Mouse (Mus musculus): ENCODE results near the gene H2al1g. TPM values are rescaled to one million over a fixed set of nuclear protein-coding genes. Genes with fewer than 3 reads are reported as not detected.
"Not testable (repeated sequence)": the region's sequence is repeated elsewhere in the genome, so short reads cannot be mapped to it uniquely, and the experiment has no call there.

The H2al1g gene
- total and polyA plus RNA-seq, 3 experiments = not detected

- Histone ChIP-seq H3K9me3 (replicated peaks) (no peaks in the 10 kb centered on the region), H3K4me3 (ENCODE audit: low read depth, low read length) (no peak overlapping the region), H3K36me3 (replicated peaks) (no peaks in the 10 kb centered on the region), H3K4me1 (ENCODE audit: insufficient read depth, low read depth, low read length) (no peaks in the 10 kb centered on the region), H3K27me3 (ENCODE audit: insufficient read depth, low read length) (no peaks in the 10 kb centered on the region)
- DNase-seq (ENCODE audit: low spot score) (no peak), ATAC-seq (ENCODE audit: extremely low read depth, insufficient number of reproducible peaks, low FRiP score, poor library complexity, severe bottlenecking) (no peak)
- TF ChIP-seq GATA2 (IDR thresholded peaks at IDR 0.05; ENCODE audit: borderline replicate concordance, low read depth, low read length) = no peak
- no peak for TF ChIP-seq TAL1 (conservative IDR thresholded peaks at IDR 0.05; ENCODE audit: low read depth, low read length)
- TF ChIP-seq GATA1 (IDR thresholded peaks at IDR 0.05; ENCODE audit: borderline replicate concordance, low read length) = no peak
- no peak for TF ChIP-seq POLR2AphosphoS5 (IDR thresholded peaks at IDR 0.05; ENCODE audit: insufficient replicate concordance, low read depth, low read length)
- no peak for TF ChIP-seq CTCF (IDR thresholded peaks at IDR 0.05; ENCODE audit: low read depth, low read length)
Observed at GRCm38 (mm10) chrX:11289244-11289643, 28.8 kb upstream of the H2al1g start.

GRCm38 (mm10) chrX:11298957-11299356, 19.1 kb upstream of the H2al1g start, which contains the start of gene H2al1a:
Gene H2al1a, plus strand, starts transcription at chrX:11299257.
- not testable (repeated sequence) for H3K36me3 ChIP-seq (replicated peaks); H3K4me3 ChIP-seq (ENCODE audit: low read depth, low read length); H3K9me3 ChIP-seq (replicated peaks); H3K4me1 ChIP-seq (ENCODE audit: insufficient read depth, low read depth, low read length); DNase-seq (ENCODE audit: low spot score); H3K27me3 ChIP-seq (ENCODE audit: insufficient read depth, low read length); ATAC-seq (ENCODE audit: extremely low read depth, insufficient number of reproducible peaks, low FRiP score, poor library complexity, severe bottlenecking)

- DNase-seq (ENCODE audit: low spot score); H3K36me3 ChIP-seq (replicated peaks); H3K4me1 ChIP-seq (ENCODE audit: insufficient read depth, low read depth, low read length); H3K4me3 ChIP-seq (ENCODE audit: low read depth, low read length); H3K9me3 ChIP-seq (replicated peaks); H3K27me3 ChIP-seq (ENCODE audit: insufficient read depth, low read length); ATAC-seq (ENCODE audit: extremely low read depth, insufficient number of reproducible peaks, low FRiP score, poor library complexity, severe bottlenecking): not testable (repeated sequence)
Observed at GRCm38 (mm10) chrX:11302132-11302531, 15.9 kb upstream of the H2al1g start, which contains the start of gene H2al1b. Gene H2al1b, plus strand, starts transcription at chrX:11302432.

- H3K4me1 ChIP-seq (ENCODE audit: insufficient read depth, low read depth, low read length); H3K27me3 ChIP-seq (ENCODE audit: insufficient read depth, low read length); ATAC-seq (ENCODE audit: extremely low read depth, insufficient number of reproducible peaks, low FRiP score, poor library complexity, severe bottlenecking); H3K4me3 ChIP-seq (ENCODE audit: low read depth, low read length); H3K36me3 ChIP-seq (replicated peaks); H3K9me3 ChIP-seq (replicated peaks); DNase-seq (ENCODE audit: low spot score): not testable (repeated sequence)
Observed at GRCm38 (mm10) chrX:11305355-11305754, 12.7 kb upstream of the H2al1g start, which contains the start of gene H2al1c. Gene H2al1c, plus strand, starts transcription at chrX:11305655.

- ATAC-seq (ENCODE audit: extremely low read depth, insufficient number of reproducible peaks, low FRiP score, poor library complexity, severe bottlenecking); DNase-seq (ENCODE audit: low spot score): not testable (repeated sequence)
Observed at GRCm38 (mm10) chrX:11308524-11308923, 9.5 kb upstream of the H2al1g start, which contains the start of gene H2al1d. Gene H2al1d, plus strand, starts transcription at chrX:11308824.

GRCm38 (mm10) chrX:11311634-11312033, 6.4 kb upstream of the H2al1g start, which contains the start of gene H2al1e:
Gene H2al1e, plus strand, starts transcription at chrX:11311934.
- not testable (repeated sequence) for H3K36me3 ChIP-seq (replicated peaks); H3K4me3 ChIP-seq (ENCODE audit: low read depth, low read length); H3K4me1 ChIP-seq (ENCODE audit: insufficient read depth, low read depth, low read length); H3K27me3 ChIP-seq (ENCODE audit: insufficient read depth, low read length); H3K9me3 ChIP-seq (replicated peaks); DNase-seq (ENCODE audit: low spot score); ATAC-seq (ENCODE audit: extremely low read depth, insufficient number of reproducible peaks, low FRiP score, poor library complexity, severe bottlenecking)

More at GRCm38 (mm10) chrX:11308524-11308923, 9.5 kb upstream of the H2al1g start, which contains the start of gene H2al1d:
- not testable (repeated sequence) for H3K27me3 ChIP-seq (ENCODE audit: insufficient read depth, low read length); H3K4me3 ChIP-seq (ENCODE audit: low read depth, low read length); H3K36me3 ChIP-seq (replicated peaks); H3K4me1 ChIP-seq (ENCODE audit: insufficient read depth, low read depth, low read length); H3K9me3 ChIP-seq (replicated peaks)

GRCm38 (mm10) chrX:11314858-11315257, 3.2 kb upstream of the H2al1g start, which contains the start of gene H2al1f:
Gene H2al1f, plus strand, starts transcription at chrX:11315158.
- H3K9me3 ChIP-seq (replicated peaks); DNase-seq (ENCODE audit: low spot score); ATAC-seq (ENCODE audit: extremely low read depth, insufficient number of reproducible peaks, low FRiP score, poor library complexity, severe bottlenecking); H3K4me3 ChIP-seq (ENCODE audit: low read depth, low read length); H3K27me3 ChIP-seq (ENCODE audit: insufficient read depth, low read length); H3K4me1 ChIP-seq (ENCODE audit: insufficient read depth, low read depth, low read length); H3K36me3 ChIP-seq (replicated peaks): not testable (repeated sequence)

GRCm38 (mm10) chrX:11321192-11321591, 3.1 kb downstream of the H2al1g start, which contains the start of gene H2al1h:
Gene H2al1h, plus strand, starts transcription at chrX:11321492.
- H3K4me3 ChIP-seq (ENCODE audit: low read depth, low read length); ATAC-seq (ENCODE audit: extremely low read depth, insufficient number of reproducible peaks, low FRiP score, poor library complexity, severe bottlenecking); H3K4me1 ChIP-seq (ENCODE audit: insufficient read depth, low read depth, low read length); H3K9me3 ChIP-seq (replicated peaks); DNase-seq (ENCODE audit: low spot score); H3K27me3 ChIP-seq (ENCODE audit: insufficient read depth, low read length); H3K36me3 ChIP-seq (replicated peaks): not testable (repeated sequence)

GRCm38 (mm10) chrX:11324359-11324758, 6.3 kb downstream of the H2al1g start, which contains the start of gene H2al1i:
Gene H2al1i, plus strand, starts transcription at chrX:11324659.
- not testable (repeated sequence) for ATAC-seq (ENCODE audit: extremely low read depth, insufficient number of reproducible peaks, low FRiP score, poor library complexity, severe bottlenecking); H3K4me3 ChIP-seq (ENCODE audit: low read depth, low read length); H3K9me3 ChIP-seq (replicated peaks); H3K36me3 ChIP-seq (replicated peaks); H3K27me3 ChIP-seq (ENCODE audit: insufficient read depth, low read length); H3K4me1 ChIP-seq (ENCODE audit: insufficient read depth, low read depth, low read length); DNase-seq (ENCODE audit: low spot score)

- not testable (repeated sequence) for H3K4me3 ChIP-seq (ENCODE audit: low read depth, low read length); H3K27me3 ChIP-seq (ENCODE audit: insufficient read depth, low read length); H3K4me1 ChIP-seq (ENCODE audit: insufficient read depth, low read depth, low read length); H3K36me3 ChIP-seq (replicated peaks); H3K9me3 ChIP-seq (replicated peaks); ATAC-seq (ENCODE audit: extremely low read depth, insufficient number of reproducible peaks, low FRiP score, poor library complexity, severe bottlenecking); DNase-seq (ENCODE audit: low spot score)
Observed at GRCm38 (mm10) chrX:11327522-11327921, 9.5 kb downstream of the H2al1g start, which contains the start of gene H2al1j. Gene H2al1j, plus strand, starts transcription at chrX:11327822.

All from G1E (cell line).